Mouse (Mus musculus) testis, adult 2 months (tissue): ENCODE results near the gene Tacc2.

Experiments used
- CTCF ChIP-seq: fragments of 200-500 bp; IDR thresholded peaks from 2 replicates; pipeline ENCODE4 v1.5.1; 2012; ENCODE audit warnings: low read depth, mild to moderate bottlenecking, inconsistent platforms, low read length, moderate library complexity; ENCODE audit not compliant: control insufficient read depth, insufficient read depth, insufficient replicate concordance
- POLR2A ChIP-seq: fragments of 200-500 bp; IDR thresholded peaks from 2 replicates; pipeline ENCODE4 v1.6.1; 2012; ENCODE audit warnings: low read depth, mild to moderate bottlenecking, inconsistent platforms, low read length, moderate library complexity; ENCODE audit not compliant: control insufficient read depth

DNA sequence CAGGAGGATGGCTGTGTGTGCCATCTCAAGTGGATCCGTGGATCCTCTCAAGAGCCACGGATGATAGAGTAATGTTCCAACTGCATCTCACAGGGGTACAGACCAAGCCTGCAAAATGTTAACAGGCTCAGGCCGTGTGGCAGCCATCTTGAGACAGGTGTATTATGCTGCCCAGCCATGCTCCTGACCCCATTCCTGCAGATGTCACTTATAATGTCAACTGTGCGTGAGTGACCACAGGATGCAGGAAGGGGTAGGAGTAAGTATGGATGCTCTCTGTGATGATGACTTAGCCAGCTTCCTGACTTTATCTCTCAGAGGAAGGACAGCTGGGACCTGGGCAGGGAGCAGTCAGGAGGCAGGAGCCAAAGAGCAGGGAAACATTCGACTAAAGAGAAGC lies 86.8 kb downstream of the Tacc2 start:
- TF ChIP-seq CTCF = no peak
- no peak for TF ChIP-seq POLR2A
